Mouse (Mus musculus) MEL (cell line): Measurements from ENCODE around the gene Tmem248. TPM values are rescaled to one million over a fixed set of nuclear protein-coding genes. Genes with fewer than 3 reads are reported as not detected.
"Not testable (repeated sequence)": the region's sequence is repeated elsewhere in the genome, so short reads cannot be mapped to it uniquely, and the experiment has no call there.

ENCODE experiments used
- DNase-seq: peaks from one replicate; pipeline ENCODE4 v3.0.0; 2011; ENCODE audit warnings: low read depth, low spot score
- H3K27ac ChIP-seq: 2 replicates; pipeline ENCODE4 v1.5.1; 2012; ENCODE audit warnings: low read depth, mild to moderate bottlenecking, control low read depth, low read length, moderate library complexity; ENCODE audit not compliant: control insufficient read depth
- H3K27me3 ChIP-seq, 2 experiments: fragments of 150-350 bp in 1 of 2; sonication (generic) in 1 of 2; 2 replicates each; pipeline ENCODE4 v1.6.1; 2012; ENCODE audit warnings: low read length in 2 of 2, mild to moderate bottlenecking in 2 of 2, improper control_type of control experiment in 1 of 2, moderate library complexity in 1 of 2; ENCODE audit not compliant: insufficient read depth in 2 of 2, control insufficient read depth in 1 of 2
- H3K36me3 ChIP-seq, 2 experiments: 2 replicates each; pipeline ENCODE4 v1.6.1; 2012 to 2014; ENCODE audit warnings: low read length in 2 of 2, improper control_type of control experiment in 1 of 2, inconsistent platforms in 1 of 2, mild to moderate bottlenecking in 1 of 2; ENCODE audit not compliant: insufficient read depth in 2 of 2, control insufficient read depth in 1 of 2
- H3K4me1 ChIP-seq, 2 experiments: fragments of 150-350 bp in 1 of 2; sonication (generic) in 1 of 2; 2 replicates each; pipeline ENCODE4 v1.6.1; 2012; ENCODE audit warnings: low read length in 2 of 2, improper control_type of control experiment in 1 of 2, mild to moderate bottlenecking in 1 of 2; ENCODE audit not compliant: insufficient read depth in 2 of 2, control insufficient read depth in 1 of 2
- H3K4me3 ChIP-seq, 2 experiments: fragments of 150-350 bp in 1 of 2; sonication (generic) in 1 of 2; 2 replicates each; pipeline ENCODE4 v1.5.1; 2012; ENCODE audit warnings: low read depth in 2 of 2, low read length in 2 of 2, mild to moderate bottlenecking in 2 of 2, moderate library complexity in 2 of 2, control low read depth in 1 of 2, improper control_type of control experiment in 1 of 2; ENCODE audit not compliant: control insufficient read depth in 1 of 2, insufficient read depth in 1 of 2
- H3K79me2 ChIP-seq: 2 replicates; pipeline ENCODE4 v1.6.1; 2012; ENCODE audit warnings: mild to moderate bottlenecking, low read length, moderate library complexity; ENCODE audit not compliant: control insufficient read depth, poor library complexity, insufficient read depth
- H3K9ac ChIP-seq: 2 replicates; pipeline ENCODE4 v1.6.1; 2012; ENCODE audit warnings: low read depth, mild to moderate bottlenecking, control low read depth, low read length, moderate library complexity; ENCODE audit not compliant: control insufficient read depth, poor library complexity, severe bottlenecking
- H3K9me3 ChIP-seq: fragments of 150-350 bp; sonication (generic); replicated peaks from 2 replicates; pipeline ENCODE4 v1.6.1; 2012; ENCODE audit warnings: mild to moderate bottlenecking, low read length, improper control_type of control experiment, moderate library complexity; ENCODE audit not compliant: insufficient read depth
- BHLHE40 ChIP-seq: IDR thresholded peaks from 2 replicates; pipeline ENCODE4 v1.6.1; 2012; ENCODE audit warnings: low read depth, mild to moderate bottlenecking, inconsistent platforms, low read length, improper control_type of control experiment, borderline replicate concordance
- CTCF ChIP-seq, 3 experiments: IDR thresholded peaks in 2 of 3; conservative IDR thresholded peaks in 1 of 3; 2 replicates each; pipeline ENCODE4 v1.5.1; 2011 to 2012; ENCODE audit warnings: low read length in 3 of 3, low read depth in 2 of 3, mild to moderate bottlenecking in 2 of 3, improper control_type of control experiment in 1 of 3, inconsistent platforms in 1 of 3, mixed read lengths in 1 of 3, moderate library complexity in 1 of 3; ENCODE audit not compliant: control insufficient read depth in 1 of 3, insufficient read depth in 1 of 3, poor library complexity in 1 of 3, severe bottlenecking in 1 of 3
- E2F4 ChIP-seq: IDR thresholded peaks from 2 replicates; pipeline ENCODE4 v1.6.1; 2011; ENCODE audit warnings: low read depth, low read length, improper control_type of control experiment, borderline replicate concordance
- ELF1 ChIP-seq: IDR thresholded peaks from 2 replicates; pipeline ENCODE4 v1.6.1; 2014; ENCODE audit warnings: low read depth, mild to moderate bottlenecking, inconsistent platforms, low read length, improper control_type of control experiment, moderate library complexity
- GATA1 ChIP-seq: IDR thresholded peaks from 2 replicates; pipeline ENCODE4 v1.6.1; 2011; ENCODE audit warnings: low read depth, low read length, improper control_type of control experiment
- HCFC1 ChIP-seq: IDR thresholded peaks from 2 replicates; pipeline ENCODE4 v1.6.1; 2012; ENCODE audit warnings: low read depth, mild to moderate bottlenecking, inconsistent platforms, low read length, improper control_type of control experiment, moderate library complexity
- KAT2A ChIP-seq: conservative IDR thresholded peaks from 2 replicates; pipeline ENCODE4 v1.6.1; 2012; ENCODE audit warnings: low read depth, low read length, improper control_type of control experiment, inconsistent platforms
- MAX ChIP-seq: IDR thresholded peaks from 2 replicates; pipeline ENCODE4 v1.6.1; 2011; ENCODE audit warnings: low read length, improper control_type of control experiment
- MAZ ChIP-seq: IDR thresholded peaks from 2 replicates; pipeline ENCODE4 v1.6.1; 2012; ENCODE audit warnings: low read depth, mild to moderate bottlenecking, inconsistent platforms, low read length, improper control_type of control experiment
- MEF2A ChIP-seq: IDR thresholded peaks from 2 replicates; pipeline ENCODE4 v1.6.1; 2014; ENCODE audit warnings: low read depth, mild to moderate bottlenecking, inconsistent platforms, low read length, improper control_type of control experiment; ENCODE audit not compliant: poor library complexity, insufficient replicate concordance, severe bottlenecking; ENCODE audit errors: extremely low read depth
- MXI1 ChIP-seq: IDR thresholded peaks from 2 replicates; pipeline ENCODE4 v1.6.1; 2011; ENCODE audit warnings: mild to moderate bottlenecking, low read depth, low read length, improper control_type of control experiment
- MYC ChIP-seq: IDR thresholded peaks from 2 replicates; pipeline ENCODE4 v1.6.1; 2011; ENCODE audit warnings: low read depth, mild to moderate bottlenecking, low read length, improper control_type of control experiment, moderate library complexity
- NELFE ChIP-seq: IDR thresholded peaks from 2 replicates; pipeline ENCODE4 v1.6.1; 2011; ENCODE audit warnings: low read depth, low read length, improper control_type of control experiment
- NRF1 ChIP-seq: IDR thresholded peaks from 2 replicates; pipeline ENCODE4 v1.6.1; 2014; ENCODE audit warnings: low read depth, mild to moderate bottlenecking, inconsistent platforms, low read length, improper control_type of control experiment, moderate library complexity; ENCODE audit not compliant: poor library complexity, insufficient read depth, severe bottlenecking
- POLR2A ChIP-seq, 2 experiments: IDR thresholded peaks; 2 replicates each; pipeline ENCODE4 v1.6.1; 2011 to 2012; ENCODE audit warnings: low read length in 2 of 2, mild to moderate bottlenecking in 2 of 2, control low read depth in 1 of 2, improper control_type of control experiment in 1 of 2, low read depth in 1 of 2, moderate library complexity in 1 of 2; ENCODE audit not compliant: control insufficient read depth in 1 of 2, insufficient read depth in 1 of 2, poor library complexity in 1 of 2
- POLR2AphosphoS2 ChIP-seq: IDR thresholded peaks from 2 replicates; pipeline ENCODE4 v1.6.1; 2011; ENCODE audit warnings: low read length, improper control_type of control experiment
- POLR2AphosphoS5 ChIP-seq: IDR thresholded peaks from 2 replicates; pipeline ENCODE4 v1.6.1; 2012; ENCODE audit warnings: low read depth, borderline replicate concordance, mild to moderate bottlenecking, inconsistent platforms, low read length, moderate library complexity, mixed read lengths
- RAD21 ChIP-seq: IDR thresholded peaks from 2 replicates; pipeline ENCODE4 v1.6.1; 2011; ENCODE audit warnings: mild to moderate bottlenecking, low read depth, low read length, improper control_type of control experiment
- RCOR1 ChIP-seq: IDR thresholded peaks from 2 replicates; pipeline ENCODE4 v1.6.1; 2012; ENCODE audit warnings: low read depth, mild to moderate bottlenecking, inconsistent platforms, low read length, improper control_type of control experiment
- SIN3A ChIP-seq: IDR thresholded peaks from 2 replicates; pipeline ENCODE4 v1.6.1; 2012; ENCODE audit warnings: low read length, improper control_type of control experiment, inconsistent platforms
- TBP ChIP-seq: IDR thresholded peaks from 2 replicates; pipeline ENCODE4 v1.8.0; 2011; ENCODE audit warnings: low read depth, low read length, improper control_type of control experiment
- TCF12 ChIP-seq: IDR thresholded peaks from 2 replicates; pipeline ENCODE4 v1.6.1; 2014; ENCODE audit warnings: low read depth, mild to moderate bottlenecking, inconsistent platforms, low read length, improper control_type of control experiment, moderate library complexity
- USF1 ChIP-seq: IDR thresholded peaks from 2 replicates; pipeline ENCODE4 v1.6.1; 2014; ENCODE audit warnings: low read depth, mild to moderate bottlenecking, inconsistent platforms, low read length, improper control_type of control experiment, moderate library complexity
- USF2 ChIP-seq, 2 experiments: IDR thresholded peaks; 2 replicates each; pipeline ENCODE4 v1.6.1; 2011 to 2012; ENCODE audit warnings: improper control_type of control experiment in 2 of 2, low read length in 2 of 2, borderline replicate concordance in 1 of 2, inconsistent platforms in 1 of 2, low read depth in 1 of 2, mild to moderate bottlenecking in 1 of 2; ENCODE audit not compliant: insufficient read depth in 1 of 2
- ZKSCAN1 ChIP-seq: IDR thresholded peaks from 2 replicates; pipeline ENCODE4 v1.6.1; 2012; ENCODE audit warnings: low read depth, mild to moderate bottlenecking, inconsistent platforms, low read length, improper control_type of control experiment, moderate library complexity
- ZMIZ1 ChIP-seq: IDR thresholded peaks from 2 replicates; pipeline ENCODE4 v1.6.1; 2012; ENCODE audit warnings: low read depth, mild to moderate bottlenecking, inconsistent platforms, low read length, improper control_type of control experiment, moderate library complexity
- ZNF384 ChIP-seq: IDR thresholded peaks from 2 replicates; pipeline ENCODE4 v1.6.1; 2012; ENCODE audit warnings: low read depth, mild to moderate bottlenecking, inconsistent platforms, low read length, improper control_type of control experiment
- polyA plus RNA-seq, 2 experiments: library from polyadenylated mRNA; stranded (reverse) in 1 of 2; unstranded in 1 of 2; fragments of >175 nt in 1 of 2; fragments of >200 nt in 1 of 2; gene quantifications; 2 replicates each; pipeline versions ENCODE4 v1.2.1 to v1.2.4; 2012; ENCODE audit warnings: low replicate concordance in 2 of 2, low read depth in 1 of 2; ENCODE audit not compliant: insufficient read length in 2 of 2, insufficient read depth in 1 of 2, missing spikeins in 1 of 2
- total RNA-seq: library from RNA; depleted of rRNA; stranded (reverse); fragments of 300-350 nt; gene quantifications from 2 replicates; pipeline ENCODE4 v1.2.3, GENCODE M21; 2012

Gene Tmem248
- total and polyA plus RNA-seq, 3 experiments = 55.5 to 58.2 TPM; not detected in 1

GRCm38 (mm10) chr5:130255799-130256525 is 39.1 kb downstream of the Tmem248 start:
- H3K79me2 ChIP-seq = peaks cover 45% of the 10 kb centered on the region
- H3K27me3 ChIP-seq, H3K9me3 ChIP-seq: not testable (repeated sequence)
- H3K4me1 ChIP-seq = peaks cover 0 to 19% of the 10 kb centered on the region in 2 experiments; a peak in 2 of 4 replicates
- peak overlapping the region; percentile 87 for H3K9ac ChIP-seq
- TF ChIP-seq CTCF (IDR thresholded peaks at IDR 0.05 in 2 of 3, conservative IDR thresholded peaks at IDR 0.05 in 1 of 3; ENCODE audit: control insufficient read depth in 1 of 3, insufficient read depth in 1 of 3, low read depth in 2 of 3, low read length in 3 of 3, poor library complexity in 1 of 3, severe bottlenecking in 1 of 3) (peak in 1 of 3 experiments; percentile 13; a peak in 1 of 6 replicates), TBP (0 out of 2 replicates have a peak, but pooled peaks have one; percentile 3), USF1 (0 out of 2 replicates have a peak, but pooled peaks have one; percentile 4), ZNF384 (peak; percentile 55; the same call in 1 of the 2 replicates), RCOR1 (peak; percentile 35; the same call in 1 of the 2 replicates)
- H3K36me3 ChIP-seq = peaks cover 0 to 22% of the 10 kb centered on the region in 2 experiments
- H3K27ac ChIP-seq = peak overlapping the region; percentile 94
- DNase-seq = peak; percentile 63
- H3K4me3 ChIP-seq = peak overlapping the region; percentile 58 to 59

- Histone ChIP-seq H3K4me1 (peaks cover 0 to 19% of the 10 kb centered on the region in 2 experiments; a peak in 2 of 4 replicates), H3K9me3 (no peaks in the 10 kb centered on the region), H3K4me3 (peak overlapping the region; percentile 87 to 95), H3K27me3 (no peaks in the 10 kb centered on the region), H3K27ac (peak overlapping the region; percentile 94), H3K36me3 (peaks cover 0 to 22% of the 10 kb centered on the region in 2 experiments), H3K9ac (peak overlapping the region; percentile 96), H3K79me2 (peaks cover 44% of the 10 kb centered on the region)
- peak; percentile 99 for DNase-seq
- TF ChIP-seq ZMIZ1 (peak; percentile 92), NRF1 (no peak), MAX (peak; percentile 76), MAZ (peak; percentile 74; the same call in 1 of the 2 replicates), SIN3A (peak; percentile 96), BHLHE40 (no peak), GATA1 (no peak), RAD21 (no peak), MXI1 (peak; percentile 97), TBP (peak; percentile 97), HCFC1 (peak; percentile 83), KAT2A (peak; percentile 50; the same call in 1 of the 2 replicates), E2F4 (peak; percentile 66; the same call in 1 of the 2 replicates), ZKSCAN1 (peak; percentile 82; the same call in 1 of the 2 replicates), POLR2AphosphoS5 (peak; percentile 89), POLR2AphosphoS2 (peak; percentile 92), POLR2A (IDR thresholded peaks at IDR 0.05; ENCODE audit: control insufficient read depth in 1 of 2, insufficient read depth in 1 of 2, low read depth in 1 of 2, low read length in 2 of 2, poor library complexity in 1 of 2) (peak; percentile 76 to 98), RCOR1 (no peak), TCF12 (peak; percentile 58), NELFE (peak; percentile 94), ZNF384 (peak; percentile 100), ELF1 (peak; percentile 96), MEF2A (no peak), USF2 (IDR thresholded peaks at IDR 0.05; ENCODE audit: borderline replicate concordance in 1 of 2, insufficient read depth in 1 of 2, low read depth in 1 of 2, low read length in 2 of 2) (no peak), MYC (peak; percentile 92)
Measured at GRCm38 (mm10) chr5:130256678-130257271, 39.9 kb downstream of the Tmem248 start.
